Mouse (Mus musculus): ENCODE data around the gene Kcnd3. TPM values are rescaled to one million over a fixed set of nuclear protein-coding genes. Genes with fewer than 3 reads are reported as not detected.

Kcnd3 gene
- total and polyA plus RNA-seq, 3 experiments = 0.05 TPM; not detected in 2

- no peaks in the 10 kb centered on the region for H3K36me3 ChIP-seq (replicated peaks)
- no peak overlapping the region for H3K4me3 ChIP-seq (ENCODE audit: low read depth, low read length)
- H3K27me3 ChIP-seq (ENCODE audit: insufficient read depth, low read length) = peaks cover 26% of the 10 kb centered on the region
- no peak for ATAC-seq (ENCODE audit: extremely low read depth, insufficient number of reproducible peaks, low FRiP score, poor library complexity, severe bottlenecking)
- H3K9me3 ChIP-seq (replicated peaks) = no peaks in the 10 kb centered on the region
- H3K4me1 ChIP-seq (ENCODE audit: insufficient read depth, low read depth, low read length) = peaks cover 6% of the 10 kb centered on the region; the same call in 1 of the 2 replicates
- no peak for DNase-seq (ENCODE audit: low spot score)
- TF ChIP-seq CTCF (IDR thresholded peaks at IDR 0.05; ENCODE audit: low read depth, low read length) = no peak
- TF ChIP-seq POLR2AphosphoS5 (IDR thresholded peaks at IDR 0.05; ENCODE audit: insufficient replicate concordance, low read depth, low read length) = no peak
- no peak for TF ChIP-seq TAL1 (conservative IDR thresholded peaks at IDR 0.05; ENCODE audit: low read depth, low read length)
- no peak for TF ChIP-seq GATA1 (IDR thresholded peaks at IDR 0.05; ENCODE audit: borderline replicate concordance, low read length)
- TF ChIP-seq GATA2 (IDR thresholded peaks at IDR 0.05; ENCODE audit: borderline replicate concordance, low read depth, low read length) = no peak
Measured at GRCm38 (mm10) chr3:105663043-105663442, 210.9 kb downstream of the Kcnd3 start.

- H3K27me3 ChIP-seq (ENCODE audit: insufficient read depth, low read length) = peaks cover 25% of the 10 kb centered on the region
- no peak for DNase-seq (ENCODE audit: low spot score)
- no peaks in the 10 kb centered on the region for H3K36me3 ChIP-seq (replicated peaks)
- no peaks in the 10 kb centered on the region for H3K9me3 ChIP-seq (replicated peaks)
- ATAC-seq (ENCODE audit: extremely low read depth, insufficient number of reproducible peaks, low FRiP score, poor library complexity, severe bottlenecking) = no peak
- H3K4me3 ChIP-seq (ENCODE audit: low read depth, low read length) = no peak overlapping the region
- no peak for TF ChIP-seq TAL1 (conservative IDR thresholded peaks at IDR 0.05; ENCODE audit: low read depth, low read length)
- peaks cover 7% of the 10 kb centered on the region; the same call in 1 of the 2 replicates for H3K4me1 ChIP-seq (ENCODE audit: insufficient read depth, low read depth, low read length)
Measured at GRCm38 (mm10) chr3:105665105-105665765, 213.1 kb downstream of the Kcnd3 start.

- DNase-seq (ENCODE audit: low spot score) = no peak
- H3K4me3 ChIP-seq (ENCODE audit: low read depth, low read length) = no peak overlapping the region
- peaks cover 7% of the 10 kb centered on the region; the same call in 1 of the 2 replicates for H3K4me1 ChIP-seq (ENCODE audit: insufficient read depth, low read depth, low read length)
- H3K9me3 ChIP-seq (replicated peaks) = no peaks in the 10 kb centered on the region
- no peaks in the 10 kb centered on the region for H3K36me3 ChIP-seq (replicated peaks)
- TF ChIP-seq POLR2AphosphoS5 (IDR thresholded peaks at IDR 0.05; ENCODE audit: insufficient replicate concordance, low read depth, low read length) (no peak), GATA2 (IDR thresholded peaks at IDR 0.05; ENCODE audit: borderline replicate concordance, low read depth, low read length) (no peak), CTCF (IDR thresholded peaks at IDR 0.05; ENCODE audit: low read depth, low read length) (no peak)
- peaks cover 30% of the 10 kb centered on the region for H3K27me3 ChIP-seq (ENCODE audit: insufficient read depth, low read length)
- no peak for ATAC-seq (ENCODE audit: extremely low read depth, insufficient number of reproducible peaks, low FRiP score, poor library complexity, severe bottlenecking)
Measured at GRCm38 (mm10) chr3:105666996-105667523, 214.9 kb downstream of the Kcnd3 start.

- Histone ChIP-seq H3K27me3 (ENCODE audit: insufficient read depth, low read length) (peaks cover 27% of the 10 kb centered on the region), H3K4me3 (ENCODE audit: low read depth, low read length) (no peak overlapping the region), H3K36me3 (replicated peaks) (no peaks in the 10 kb centered on the region), H3K9me3 (replicated peaks) (no peaks in the 10 kb centered on the region), H3K4me1 (ENCODE audit: insufficient read depth, low read depth, low read length) (peaks cover 7% of the 10 kb centered on the region; the same call in 1 of the 2 replicates)
- DNase-seq (ENCODE audit: low spot score) (no peak), ATAC-seq (ENCODE audit: extremely low read depth, insufficient number of reproducible peaks, low FRiP score, poor library complexity, severe bottlenecking) (no peak)
- TF ChIP-seq TAL1 (conservative IDR thresholded peaks at IDR 0.05; ENCODE audit: low read depth, low read length) = no peak
- no peak for TF ChIP-seq GATA1 (IDR thresholded peaks at IDR 0.05; ENCODE audit: borderline replicate concordance, low read length)
- TF ChIP-seq POLR2AphosphoS5 (IDR thresholded peaks at IDR 0.05; ENCODE audit: insufficient replicate concordance, low read depth, low read length) = no peak
- TF ChIP-seq GATA2 (IDR thresholded peaks at IDR 0.05; ENCODE audit: borderline replicate concordance, low read depth, low read length) = no peak
- no peak for TF ChIP-seq CTCF (IDR thresholded peaks at IDR 0.05; ENCODE audit: low read depth, low read length)
Measured at GRCm38 (mm10) chr3:105668161-105668560, 216.0 kb downstream of the Kcnd3 start.

GRCm38 (mm10) chr3:105669776-105670175 lies 217.6 kb downstream of the Kcnd3 start:
- ATAC-seq (ENCODE audit: extremely low read depth, insufficient number of reproducible peaks, low FRiP score, poor library complexity, severe bottlenecking) (no peak), DNase-seq (ENCODE audit: low spot score) (no peak)
- Histone ChIP-seq H3K9me3 (replicated peaks) (no peaks in the 10 kb centered on the region), H3K4me3 (ENCODE audit: low read depth, low read length) (no peak overlapping the region), H3K36me3 (replicated peaks) (peaks cover 1% of the 10 kb centered on the region), H3K27me3 (ENCODE audit: insufficient read depth, low read length) (peaks cover 27% of the 10 kb centered on the region), H3K4me1 (ENCODE audit: insufficient read depth, low read depth, low read length) (peaks cover 7% of the 10 kb centered on the region; the same call in 1 of the 2 replicates)
- TF ChIP-seq TAL1 (conservative IDR thresholded peaks at IDR 0.05; ENCODE audit: low read depth, low read length) = no peak
- no peak for TF ChIP-seq GATA2 (IDR thresholded peaks at IDR 0.05; ENCODE audit: borderline replicate concordance, low read depth, low read length)
- TF ChIP-seq GATA1 (IDR thresholded peaks at IDR 0.05; ENCODE audit: borderline replicate concordance, low read length) = no peak
- TF ChIP-seq CTCF (IDR thresholded peaks at IDR 0.05; ENCODE audit: low read depth, low read length) = no peak

GRCm38 (mm10) chr3:105670801-105671200 lies 218.7 kb downstream of the Kcnd3 start:
- Histone ChIP-seq H3K36me3 (replicated peaks) (peaks cover 5% of the 10 kb centered on the region), H3K4me1 (ENCODE audit: insufficient read depth, low read depth, low read length) (peaks cover 4% of the 10 kb centered on the region; the same call in 1 of the 2 replicates), H3K9me3 (replicated peaks) (no peaks in the 10 kb centered on the region), H3K4me3 (ENCODE audit: low read depth, low read length) (no peak overlapping the region), H3K27me3 (ENCODE audit: insufficient read depth, low read length) (peaks cover 22% of the 10 kb centered on the region)
- ATAC-seq (ENCODE audit: extremely low read depth, insufficient number of reproducible peaks, low FRiP score, poor library complexity, severe bottlenecking) (no peak), DNase-seq (ENCODE audit: low spot score) (no peak)
- no peak for TF ChIP-seq CTCF (IDR thresholded peaks at IDR 0.05; ENCODE audit: low read depth, low read length)
- TF ChIP-seq GATA1 (IDR thresholded peaks at IDR 0.05; ENCODE audit: borderline replicate concordance, low read length) = no peak
- TF ChIP-seq GATA2 (IDR thresholded peaks at IDR 0.05; ENCODE audit: borderline replicate concordance, low read depth, low read length) = no peak
- no peak for TF ChIP-seq TAL1 (conservative IDR thresholded peaks at IDR 0.05; ENCODE audit: low read depth, low read length)
- TF ChIP-seq POLR2AphosphoS5 (IDR thresholded peaks at IDR 0.05; ENCODE audit: insufficient replicate concordance, low read depth, low read length) = no peak
